Mouse (Mus musculus) embryonic facial prominence, embryonic 10.5 days (tissue): ENCODE data around the gene Klhl7. TPM values are rescaled to one million over a fixed set of nuclear protein-coding genes. Genes with fewer than 3 reads are reported as not detected.
A peak's percentile ranks its signal among the peaks of the same experiment; 100 is the strongest.
"Not testable (repeated sequence)": the region's sequence is repeated elsewhere in the genome, so short reads cannot be mapped to it uniquely, and the experiment has no call there.

ENCODE experiments used
- DNase-seq: peaks from one replicate; pipeline ENCODE4 v3.0.0-alpha.2; 2017; ENCODE audit warnings: low spot score
- H3K27ac ChIP-seq: fragments of 300-500 bp; sonication (generic); replicated peaks from 2 replicates; pipeline ENCODE4 v1.5.1; 2016; ENCODE audit warnings: mild to moderate bottlenecking
- H3K27me3 ChIP-seq: fragments of 300-500 bp; sonication (generic); replicated peaks from 2 replicates; pipeline ENCODE4 v1.6.1; 2016; ENCODE audit warnings: low read depth, mild to moderate bottlenecking; ENCODE audit not compliant: poor library complexity, severe bottlenecking
- H3K36me3 ChIP-seq: fragments of 300-500 bp; sonication (generic); replicated peaks from 2 replicates; pipeline ENCODE4 v1.6.1; 2016; ENCODE audit warnings: mild to moderate bottlenecking, moderate library complexity
- H3K4me1 ChIP-seq: fragments of 300-500 bp; sonication (generic); 2 replicates; pipeline ENCODE4 v1.6.1; 2016
- H3K4me3 ChIP-seq: fragments of 300-500 bp; sonication (generic); 2 replicates; pipeline ENCODE4 v1.5.1; 2016; ENCODE audit warnings: mild to moderate bottlenecking, moderate library complexity
- H3K9me3 ChIP-seq: fragments of 300-500 bp; sonication (generic); 2 replicates; pipeline ENCODE4 v1.6.1; 2016; ENCODE audit warnings: mild to moderate bottlenecking
- WGBS: fragments of 180-500 bp; shearing (Covaris S2); methylation state at CpG from one replicate; pipeline ENCODE4 v1.1.7; 2016; 5-methylcytosine and 5-hydroxymethylcytosine counted together
- polyA plus RNA-seq: library from polyadenylated mRNA; unstranded; fragments of >200 nt; fragmentation: Nextera tagmentation; extraction: Ambion mirVana; gene quantifications from 2 replicates; pipeline ENCODE4 v1.2.1, GENCODE M21; 2016

Gene Klhl7
- polyA plus RNA-seq, 1 experiment from 2014 or later = 64.4 TPM

GRCm38 (mm10) chr5:24101446-24102140, 1.2 kb downstream of the Klhl7 start:
- no peaks in the 10 kb centered on the region for H3K9me3 ChIP-seq
- peak overlapping the region; percentile 90 for H3K4me3 ChIP-seq
- H3K36me3 ChIP-seq = no peaks in the 10 kb centered on the region
- 13% methylated on average over 8 of the region's 8 CpGs for WGBS
- no peak for DNase-seq
- no peaks in the 10 kb centered on the region for H3K27me3 ChIP-seq
- H3K27ac ChIP-seq = peak overlapping the region; percentile 96
- H3K4me1 ChIP-seq = peaks cover 10% of the 10 kb centered on the region

- not testable (repeated sequence) for H3K27me3 ChIP-seq, H3K9me3 ChIP-seq, H3K36me3 ChIP-seq, H3K4me1 ChIP-seq, H3K4me3 ChIP-seq, H3K27ac ChIP-seq, DNase-seq
- WGBS = 72% methylated on average over 2 of the region's 2 CpGs
These were observed 2.8 kb downstream of the Klhl7 start for GRCm38 (mm10) chr5:24103235-24103634.

- WGBS = 67% methylated on average over 2 of the region's 2 CpGs
- Histone ChIP-seq H3K4me3 (no peak overlapping the region), H3K27me3 (no peaks in the 10 kb centered on the region), H3K36me3 (peaks cover 10% of the 10 kb centered on the region; the same call in 1 of the 2 replicates), H3K9me3 (no peaks in the 10 kb centered on the region), H3K4me1 (peaks cover 10% of the 10 kb centered on the region), H3K27ac (no peak overlapping the region)
- DNase-seq = no peak
These were observed 3.4 kb downstream of the Klhl7 start for GRCm38 (mm10) chr5:24103841-24104240.

- peaks cover 30% of the 10 kb centered on the region for H3K36me3 ChIP-seq
- H3K9me3 ChIP-seq = no peaks in the 10 kb centered on the region
- H3K27ac ChIP-seq = no peak overlapping the region
- DNase-seq = no peak
- H3K4me1 ChIP-seq = no peaks in the 10 kb centered on the region
- 89% methylated on average over 7 of the region's 7 CpGs for WGBS
- no peaks in the 10 kb centered on the region for H3K27me3 ChIP-seq
- no peak overlapping the region for H3K4me3 ChIP-seq
These were observed 6.8 kb downstream of the Klhl7 start for GRCm38 (mm10) chr5:24107071-24107739.

- WGBS = 84% methylated on average over 3 of the region's 3 CpGs
- DNase-seq = no peak
- Histone ChIP-seq H3K27ac (no peak overlapping the region), H3K4me1 (no peaks in the 10 kb centered on the region), H3K27me3 (no peaks in the 10 kb centered on the region), H3K4me3 (no peak overlapping the region), H3K9me3 (no peaks in the 10 kb centered on the region), H3K36me3 (peaks cover 30% of the 10 kb centered on the region)
These were observed 7.3 kb downstream of the Klhl7 start for GRCm38 (mm10) chr5:24107740-24108098.

GRCm38 (mm10) chr5:24110068-24110467, 9.7 kb downstream of the Klhl7 start:
- WGBS = 83% methylated on average over 5 of the region's 5 CpGs
- H3K27ac ChIP-seq = no peak overlapping the region
- H3K27me3 ChIP-seq = no peaks in the 10 kb centered on the region
- H3K9me3 ChIP-seq = no peaks in the 10 kb centered on the region
- peaks cover 30% of the 10 kb centered on the region for H3K36me3 ChIP-seq
- no peak overlapping the region for H3K4me3 ChIP-seq
- peak; percentile 68 for DNase-seq
- H3K4me1 ChIP-seq = no peaks in the 10 kb centered on the region

GRCm38 (mm10) chr5:24112116-24112903, 11.9 kb downstream of the Klhl7 start:
- WGBS = 84% methylated on average over 12 of the region's 12 CpGs
- no peak overlapping the region for H3K4me3 ChIP-seq
- H3K4me1 ChIP-seq = no peaks in the 10 kb centered on the region
- no peak for DNase-seq
- H3K27ac ChIP-seq = no peak overlapping the region
- H3K27me3 ChIP-seq = no peaks in the 10 kb centered on the region
- H3K36me3 ChIP-seq = peaks cover 30% of the 10 kb centered on the region
- no peaks in the 10 kb centered on the region for H3K9me3 ChIP-seq

- Histone ChIP-seq H3K4me1 (peaks cover 17% of the 10 kb centered on the region), H3K9me3 (no peaks in the 10 kb centered on the region), H3K27ac (no peak overlapping the region), H3K27me3 (no peaks in the 10 kb centered on the region), H3K36me3 (peaks cover 23% of the 10 kb centered on the region), H3K4me3 (no peak overlapping the region)
- no peak for DNase-seq
- WGBS = 97% methylated on average over 2 of the region's 2 CpGs
These were observed 21.8 kb downstream of the Klhl7 start for GRCm38 (mm10) chr5:24122221-24122620.

GRCm38 (mm10) chr5:24124175-24124574, 23.8 kb downstream of the Klhl7 start:
- Histone ChIP-seq H3K36me3 (peaks cover 24% of the 10 kb centered on the region), H3K27ac (peak overlapping the region; percentile 76), H3K27me3 (no peaks in the 10 kb centered on the region), H3K9me3 (no peaks in the 10 kb centered on the region), H3K4me3 (no peak overlapping the region), H3K4me1 (peaks cover 17% of the 10 kb centered on the region)
- WGBS = 47% methylated on average over 1 of the region's 1 CpGs
- DNase-seq = peak; percentile 31

GRCm38 (mm10) chr5:24124579-24125276, 24.3 kb downstream of the Klhl7 start:
- no peaks in the 10 kb centered on the region for H3K9me3 ChIP-seq
- 0 out of 2 replicates have a peak overlapping the region, but pooled peaks have one; percentile 6 for H3K27ac ChIP-seq
- no peak for DNase-seq
- no peak overlapping the region for H3K4me3 ChIP-seq
- H3K27me3 ChIP-seq = no peaks in the 10 kb centered on the region
- WGBS = 59% methylated on average over 3 of the region's 3 CpGs
- peaks cover 22% of the 10 kb centered on the region; the same call in 1 of the 2 replicates for H3K36me3 ChIP-seq
- peaks cover 17% of the 10 kb centered on the region for H3K4me1 ChIP-seq

- Histone ChIP-seq H3K27me3 (no peaks in the 10 kb centered on the region), H3K9me3 (no peaks in the 10 kb centered on the region), H3K27ac (no peak overlapping the region), H3K4me3 (no peak overlapping the region), H3K36me3 (peaks cover 29% of the 10 kb centered on the region), H3K4me1 (peaks cover 17% of the 10 kb centered on the region)
- DNase-seq = no peak
- 66% methylated on average over 1 of the region's 1 CpGs for WGBS
These were observed 25.7 kb downstream of the Klhl7 start for GRCm38 (mm10) chr5:24125910-24126636.

GRCm38 (mm10) chr5:24126967-24127366, 26.6 kb downstream of the Klhl7 start:
- peaks cover 32% of the 10 kb centered on the region for H3K36me3 ChIP-seq
- peaks cover 17% of the 10 kb centered on the region for H3K4me1 ChIP-seq
- no peak overlapping the region for H3K27ac ChIP-seq
- 83% methylated on average over 4 of the region's 4 CpGs for WGBS
- H3K9me3 ChIP-seq = no peaks in the 10 kb centered on the region
- no peak overlapping the region for H3K4me3 ChIP-seq
- H3K27me3 ChIP-seq = no peaks in the 10 kb centered on the region
- DNase-seq = no peak
